Mouse (Mus musculus): ENCODE data around the gene Cep135. TPM values are rescaled to one million over a fixed set of nuclear protein-coding genes. Genes with fewer than 3 reads are reported as not detected.

The Cep135 gene
- total RNA-seq, 2 experiments from 2014 or later, result 0.86 to 1.0 TPM

DNA sequence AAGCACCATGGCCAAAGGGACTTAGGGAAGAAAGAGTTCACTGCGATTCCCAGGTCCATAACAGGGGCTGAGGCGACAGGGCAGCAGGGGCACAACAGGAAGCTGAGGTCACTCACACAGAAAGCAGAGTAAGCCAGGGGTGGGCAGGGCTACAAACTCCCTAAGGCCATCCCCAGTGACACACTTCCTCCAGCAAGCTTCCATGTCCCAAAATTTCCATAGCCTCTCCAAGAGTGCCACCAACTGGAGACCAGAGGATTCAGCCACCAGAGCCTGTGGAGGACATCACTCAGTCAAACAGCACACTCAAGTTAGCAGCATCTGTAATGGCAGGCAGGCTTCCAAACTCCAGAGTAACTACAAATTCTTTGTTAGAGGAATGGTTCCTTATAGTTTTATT, 47.1 kb downstream of the Cep135 start:
- intact Hi-C loops (cut with DNase I), result no loop called here
- DNase-seq, result no peak

DNA sequence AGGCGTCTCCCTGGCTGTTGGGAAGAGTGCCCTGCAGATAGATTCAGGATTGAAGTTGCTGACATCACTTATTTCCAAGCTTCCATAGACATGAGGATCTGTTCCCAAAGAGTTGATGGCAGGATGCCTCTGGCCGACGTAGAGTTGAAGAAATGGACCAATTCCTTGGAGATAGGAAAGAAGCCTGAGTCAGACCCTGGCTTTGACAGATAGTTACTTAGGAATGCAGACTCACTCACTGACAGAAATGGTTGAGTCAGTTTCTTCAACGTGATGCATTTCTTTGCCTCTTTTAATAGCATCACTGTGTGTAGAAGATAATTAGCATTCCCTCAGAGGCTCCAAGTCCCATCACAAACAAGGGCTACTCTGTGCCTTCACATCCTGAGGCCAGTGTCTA, 53.6 kb downstream of the Cep135 start:
- no peak for DNase-seq
- intact Hi-C loops (cut with DNase I), result no loop called here

DNA sequence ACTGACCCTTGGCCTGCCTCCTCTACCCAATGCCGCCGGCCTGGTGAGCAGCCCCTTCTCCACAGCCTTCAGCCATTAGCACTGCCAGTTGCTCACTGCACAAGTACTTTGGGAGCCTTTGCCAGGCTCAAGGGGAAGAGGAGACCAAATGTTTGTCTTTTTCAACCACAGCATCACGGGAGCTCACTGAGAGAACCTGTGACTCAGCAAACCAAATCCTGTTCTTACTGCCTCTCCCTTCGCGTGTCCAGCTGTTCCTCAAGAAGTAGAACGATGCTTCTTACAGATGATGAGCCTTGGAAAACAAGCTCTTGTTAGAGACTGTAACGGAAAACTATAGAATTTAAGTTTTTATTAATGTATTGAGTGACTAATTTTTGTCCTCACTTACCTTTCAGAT, 55.7 kb downstream of the Cep135 start:
- intact Hi-C loops (cut with DNase I), result no loop called here
- no peak for DNase-seq

DNA sequence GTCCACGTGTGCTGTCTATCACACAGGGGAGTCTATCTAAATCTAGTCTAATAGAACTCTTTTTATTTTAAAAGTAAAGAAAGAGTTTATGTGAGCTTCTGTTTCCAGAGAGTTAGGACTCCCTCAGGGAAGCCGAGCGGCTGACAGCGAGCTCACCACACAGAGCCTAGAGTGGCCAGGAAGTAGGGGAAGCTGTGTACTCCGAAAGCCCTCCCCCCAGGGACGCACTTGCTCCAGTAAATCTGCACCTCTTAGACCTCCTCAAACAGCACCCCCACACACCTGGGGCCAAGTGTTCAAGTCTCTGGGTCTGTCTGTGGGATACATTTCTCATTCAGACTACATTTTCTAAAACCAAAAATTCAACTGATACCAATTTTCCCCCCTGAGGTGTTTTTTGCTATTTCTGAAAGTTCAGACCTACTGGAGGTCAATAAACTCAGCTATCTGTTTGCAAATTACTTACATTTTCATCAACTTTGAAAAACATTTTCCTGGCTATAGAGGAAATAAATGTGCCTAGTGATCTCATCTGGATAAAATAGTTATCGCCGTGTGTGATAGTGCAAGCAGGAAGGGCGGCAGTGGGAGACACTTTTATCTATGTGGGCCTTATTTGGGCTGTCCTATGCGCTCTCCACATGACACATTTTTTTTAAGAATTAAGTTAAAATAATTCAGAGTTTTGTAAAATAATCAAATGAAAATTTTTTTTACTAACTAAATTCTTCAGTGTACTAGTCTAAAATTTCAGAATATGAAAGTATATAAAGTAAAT, 56.8 kb downstream of the Cep135 start:
- intact Hi-C loops (cut with DNase I), result no loop called here
- DNase-seq, result no peak

DNA sequence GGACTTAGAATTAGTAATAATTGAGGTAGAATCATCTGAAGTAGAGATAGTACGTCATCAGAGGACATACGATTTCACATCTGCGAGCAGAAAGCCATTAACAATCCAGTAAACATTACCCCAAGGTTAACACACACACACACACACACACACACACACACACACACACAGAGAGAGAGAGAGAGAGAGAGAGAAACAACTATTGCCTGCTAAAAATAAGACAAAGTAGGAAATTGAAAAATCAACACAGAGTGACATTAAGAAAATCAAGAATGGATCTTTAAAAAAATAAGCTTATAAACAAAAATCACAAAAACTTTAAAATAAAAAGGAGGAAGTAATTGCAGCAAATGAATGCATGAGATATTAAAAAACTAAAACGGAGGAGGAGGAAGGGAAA, 61.4 kb downstream of the Cep135 start:
- intact Hi-C loops (cut with DNase I), result loop anchor here (10.0 kb wide), 1 partner anchor 115 kb away; no protein-coding TSS in a partner anchor

DNA sequence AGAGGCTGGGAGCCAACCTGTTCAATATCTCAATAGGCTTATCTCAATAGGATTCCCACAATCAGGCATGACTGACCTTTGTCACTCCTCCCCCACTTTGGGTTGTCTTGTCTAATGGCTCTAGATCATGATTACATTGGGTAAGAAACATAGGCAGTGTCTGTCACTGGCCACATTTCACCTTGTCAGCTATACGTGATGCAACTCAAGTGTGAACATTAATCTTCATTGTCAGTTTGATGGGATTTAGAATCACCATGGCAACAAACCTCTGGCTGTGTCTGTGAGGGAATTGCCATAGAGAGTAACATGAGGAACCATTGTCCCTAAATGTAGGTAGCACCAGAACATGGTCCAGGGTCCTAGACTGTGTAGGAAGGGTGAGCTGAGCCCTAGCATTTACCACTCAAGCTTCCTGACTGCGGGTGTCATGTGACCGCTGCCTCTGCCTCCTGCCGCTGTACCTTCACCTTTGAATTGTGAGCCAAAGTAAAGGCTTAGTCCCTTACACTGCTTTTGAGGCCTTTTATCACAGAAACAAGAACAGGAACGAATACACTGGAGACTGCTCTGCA, 62.7 kb downstream of the Cep135 start:
- intact Hi-C loops (cut with DNase I), result loop anchor here (10.0 kb wide), 1 partner anchor 114 kb away; no protein-coding TSS in a partner anchor
- no peak for DNase-seq

More for the DNA sequence above, 61.4 kb downstream of the Cep135 start:
- no peak for DNase-seq

DNA sequence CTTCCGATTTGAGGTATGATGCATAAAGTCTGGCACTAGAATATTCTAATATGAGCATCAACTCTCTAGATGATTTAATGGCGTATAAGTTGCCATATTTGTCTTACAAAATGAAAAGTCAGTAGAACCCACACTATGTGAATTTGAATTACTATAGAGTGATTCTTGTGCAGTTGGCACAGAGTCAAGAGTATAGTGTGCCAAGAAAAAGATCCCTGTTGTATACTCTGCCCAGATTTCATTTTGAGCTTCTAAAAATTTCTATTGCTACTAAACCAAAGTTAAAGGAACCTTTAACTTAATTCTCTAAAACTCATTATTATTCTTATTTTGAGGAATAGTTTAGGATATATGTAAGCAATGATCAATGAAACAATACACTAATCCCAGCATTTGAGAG, 67.7 kb downstream of the Cep135 start, which contains the start of gene C530008M17Rik:
Gene C530008M17Rik (plus strand): TSS at position 301 of the 400 bp plus-strand sequence.
- no peak for DNase-seq
- intact Hi-C loops (cut with DNase I), result loop anchor here (5.0 to 10.0 kb wide), 2 partner anchors 109 to 186 kb away; no protein-coding TSS in a partner anchor

DNA sequence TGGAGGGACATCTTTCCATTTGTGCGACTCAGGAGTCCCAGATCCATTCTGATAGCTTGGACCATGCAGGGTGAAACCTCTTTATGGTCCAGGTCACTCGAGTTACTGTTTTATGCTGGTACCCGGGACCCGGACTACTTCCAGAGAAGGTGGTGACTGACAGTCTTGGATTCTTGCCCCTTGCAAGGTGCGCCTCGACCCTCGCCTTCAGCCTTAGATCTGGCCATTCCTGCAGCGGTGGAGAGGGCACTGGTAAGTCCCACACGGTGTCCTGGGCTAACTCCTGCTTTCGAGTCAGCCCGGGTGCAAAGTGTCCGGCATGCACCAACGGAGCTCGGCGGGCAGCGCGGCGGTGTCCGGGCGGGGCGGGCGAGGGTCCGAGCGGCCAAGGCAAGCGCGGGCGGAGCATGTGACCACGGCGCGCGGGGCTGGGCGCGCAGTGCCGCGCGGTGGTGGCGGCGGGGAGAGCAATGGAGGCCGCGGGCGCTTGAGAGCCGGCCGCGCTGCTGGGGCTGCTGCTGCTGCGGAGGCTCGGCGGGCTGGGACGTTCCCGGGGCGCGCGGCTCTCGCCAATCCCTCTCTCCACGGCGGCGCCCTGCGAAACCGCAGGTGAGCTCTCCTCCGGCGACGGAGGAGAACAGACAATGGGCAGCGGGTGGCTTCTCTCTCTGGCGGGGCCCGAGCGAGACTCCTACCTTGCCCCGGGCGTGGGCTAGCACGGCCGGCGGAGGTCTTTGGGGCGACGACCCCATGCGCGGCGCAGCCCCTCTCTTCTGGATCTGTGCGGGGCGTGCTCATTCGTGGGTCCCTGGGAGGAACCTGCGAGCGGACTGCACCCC, 69.0 kb downstream of the Cep135 start:
- peak in 1 of 2 experiments; percentile 20 for DNase-seq
- intact Hi-C loops (cut with DNase I), result loop anchor here (5.0 to 10.0 kb wide), 2 partner anchors 107 to 185 kb away; no protein-coding TSS in a partner anchor

DNA sequence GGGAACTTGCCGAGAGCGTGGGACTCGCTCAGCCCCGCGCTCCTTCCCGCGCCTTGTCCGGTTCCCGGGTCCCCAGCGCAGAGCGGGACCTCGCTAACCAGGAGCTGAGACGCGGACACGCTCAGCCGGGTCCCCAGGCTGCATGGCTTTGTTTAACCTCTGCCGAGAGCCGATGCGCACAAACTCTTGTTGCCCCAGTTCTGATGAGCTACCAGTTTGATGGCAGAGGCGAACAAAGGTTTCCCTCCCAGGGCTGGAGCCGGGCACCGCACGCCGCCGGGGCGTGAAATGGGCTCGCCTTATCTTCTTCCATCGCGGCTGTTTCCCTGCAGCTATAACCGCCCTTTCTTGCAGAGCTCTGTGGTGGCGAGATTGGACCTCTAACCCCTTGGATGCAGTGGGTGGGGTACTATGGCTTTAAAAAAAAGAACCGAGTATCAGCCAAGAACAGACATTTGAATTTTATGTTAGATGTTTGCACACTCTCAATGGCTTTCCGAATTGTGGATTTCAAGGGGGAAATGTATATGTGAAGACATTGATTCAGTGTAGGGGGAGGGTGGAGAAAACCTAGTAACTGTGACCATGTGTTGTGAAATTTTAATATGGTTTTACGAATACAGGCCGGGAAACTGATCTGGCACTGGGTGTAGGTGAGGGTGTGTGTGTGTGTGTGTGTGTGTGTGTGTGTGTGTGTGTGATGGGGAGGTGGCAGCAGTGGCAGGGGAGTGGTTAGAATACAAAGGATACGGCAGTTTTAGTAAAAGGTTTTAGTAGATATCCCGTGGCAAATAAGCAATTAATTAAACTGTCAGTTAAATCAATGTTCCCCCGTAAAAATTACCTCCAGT, 69.8 kb downstream of the Cep135 start:
- DNase-seq, result no peak
- intact Hi-C loops (cut with DNase I), result loop anchor here (5.0 to 10.0 kb wide), 2 partner anchors 106 to 184 kb away; no protein-coding TSS in a partner anchor

DNA sequence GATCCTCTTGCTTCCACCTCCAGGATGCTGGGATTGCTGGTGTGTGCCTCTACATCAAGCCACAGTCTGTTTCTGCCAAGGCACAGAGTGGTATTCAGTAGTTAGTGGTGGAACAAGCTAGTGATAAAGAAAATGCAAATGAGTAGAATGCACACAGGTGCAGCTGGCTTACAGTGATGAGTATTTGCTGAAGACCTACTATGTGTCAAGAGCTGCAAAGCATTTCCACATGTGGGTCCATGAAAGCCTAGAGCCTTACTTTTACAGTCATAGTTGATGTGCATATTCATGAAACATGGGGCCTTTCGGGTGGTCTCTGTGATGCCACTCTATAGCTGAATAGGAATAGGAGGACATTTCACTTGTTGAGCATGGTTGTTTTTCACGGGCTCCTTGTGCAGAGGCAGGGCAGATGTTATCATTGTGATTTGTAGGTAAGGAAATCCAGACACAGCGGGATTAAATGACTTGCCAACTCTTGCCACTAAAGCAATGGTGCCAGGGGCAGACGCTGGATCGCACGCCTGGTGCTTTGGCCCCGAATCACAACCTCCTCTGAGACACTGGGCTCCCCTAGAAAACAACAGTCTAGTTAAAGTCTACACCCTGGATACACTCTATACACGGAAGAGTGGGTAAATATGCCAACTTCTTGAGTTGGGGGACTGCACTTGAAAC, 71.6 kb downstream of the Cep135 start:
- no peak for DNase-seq
- intact Hi-C loops (cut with DNase I), result loop anchor here (5.0 to 10.0 kb wide), 2 partner anchors 105 to 182 kb away; no protein-coding TSS in a partner anchor

DNA sequence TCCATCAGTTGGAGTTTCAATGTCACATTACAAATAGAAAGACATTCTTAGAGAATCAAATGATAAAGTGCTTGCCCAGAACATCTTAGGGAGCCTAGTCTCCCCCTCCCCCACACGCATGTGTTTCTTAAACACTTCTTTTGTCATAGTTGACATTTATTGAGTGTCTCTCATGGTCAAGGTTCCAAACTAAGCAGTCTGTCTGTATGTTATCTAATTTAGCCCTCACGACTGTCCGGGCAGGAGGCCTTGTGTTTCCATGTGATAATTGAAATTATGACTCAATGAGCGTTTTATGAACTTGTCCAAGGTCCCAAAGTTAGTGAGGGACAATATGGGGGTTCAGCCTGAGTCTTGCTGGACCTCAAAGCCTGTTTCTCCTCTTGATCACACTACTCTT, 72.8 kb downstream of the Cep135 start:
- intact Hi-C loops (cut with DNase I), result no loop called here
- DNase-seq, result no peak

DNA sequence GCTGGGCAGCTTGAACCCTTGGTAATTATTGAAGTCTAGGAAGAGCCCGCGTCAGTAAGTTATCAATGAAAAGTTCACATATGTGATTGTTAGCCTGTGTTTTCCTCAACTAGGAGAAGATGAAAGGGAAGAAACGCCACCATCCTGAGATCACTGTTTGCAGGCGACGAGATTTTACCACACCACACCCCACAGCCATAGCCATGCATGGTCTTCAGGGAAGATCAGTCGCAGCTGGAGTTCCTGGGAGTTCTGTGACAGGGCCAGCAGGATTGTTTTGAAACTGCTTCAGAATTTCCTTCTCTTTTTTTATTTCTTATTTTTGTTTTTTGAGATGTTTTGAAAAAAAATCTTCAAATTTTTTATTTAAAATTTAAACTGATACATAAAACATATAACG, 76.4 kb downstream of the Cep135 start:
- intact Hi-C loops (cut with DNase I), result no loop called here
- DNase-seq, result no peak

DNA sequence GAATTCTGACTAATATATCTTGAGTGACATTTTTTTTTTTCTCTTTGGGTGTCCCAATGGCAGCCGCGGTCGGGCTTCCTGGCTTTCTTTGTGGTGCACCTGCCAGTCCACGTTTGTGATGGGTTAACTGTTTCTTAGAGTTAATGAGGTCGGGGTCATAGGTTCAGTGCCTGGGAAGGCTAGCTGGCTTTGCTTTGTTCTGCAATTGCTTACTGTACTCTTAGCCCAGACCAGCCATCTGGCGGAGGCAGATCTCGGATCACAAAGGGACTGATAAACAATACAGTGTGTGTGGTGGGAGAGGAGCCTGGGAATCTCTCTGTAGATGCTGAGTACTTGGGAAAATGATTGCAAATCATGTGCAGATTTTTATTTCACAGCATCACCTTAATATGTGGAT, 76.9 kb downstream of the Cep135 start:
- no peak for DNase-seq
- intact Hi-C loops (cut with DNase I), result no loop called here

DNA sequence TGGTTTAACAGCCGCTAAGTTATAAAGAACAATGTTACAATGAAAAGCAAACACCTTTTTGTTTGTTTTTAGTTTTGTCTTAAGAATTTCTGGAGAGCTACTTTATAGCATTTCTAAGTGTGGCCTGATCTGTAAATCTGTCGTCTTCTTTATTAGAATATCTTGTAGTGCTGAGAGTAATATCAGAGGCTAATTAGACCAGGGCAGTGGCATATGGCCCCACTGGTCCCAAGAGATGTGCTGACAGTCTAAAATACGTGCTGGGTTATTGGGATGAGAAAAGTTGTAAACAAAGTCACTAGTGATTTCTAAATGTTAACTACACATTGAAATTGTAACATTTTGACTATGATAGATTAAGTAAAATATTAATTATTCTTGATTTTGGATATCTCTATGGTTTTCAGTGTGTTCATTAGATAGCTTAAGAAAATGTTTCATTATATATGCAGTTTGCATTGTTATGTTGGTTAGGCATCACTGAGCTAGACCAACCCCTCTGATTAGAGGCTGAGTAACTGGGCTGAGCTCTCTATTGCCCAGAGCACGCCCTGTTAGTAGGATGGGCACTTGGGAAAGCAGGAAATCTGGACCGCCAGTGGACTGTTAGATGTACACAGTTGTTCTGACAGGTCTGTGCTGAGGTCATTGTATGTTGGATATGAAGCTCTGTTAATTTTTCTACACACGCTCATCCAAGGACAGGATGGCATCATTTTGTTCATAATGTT, 77.7 kb downstream of the Cep135 start:
- no peak for DNase-seq
- intact Hi-C loops (cut with DNase I), result no loop called here

DNA sequence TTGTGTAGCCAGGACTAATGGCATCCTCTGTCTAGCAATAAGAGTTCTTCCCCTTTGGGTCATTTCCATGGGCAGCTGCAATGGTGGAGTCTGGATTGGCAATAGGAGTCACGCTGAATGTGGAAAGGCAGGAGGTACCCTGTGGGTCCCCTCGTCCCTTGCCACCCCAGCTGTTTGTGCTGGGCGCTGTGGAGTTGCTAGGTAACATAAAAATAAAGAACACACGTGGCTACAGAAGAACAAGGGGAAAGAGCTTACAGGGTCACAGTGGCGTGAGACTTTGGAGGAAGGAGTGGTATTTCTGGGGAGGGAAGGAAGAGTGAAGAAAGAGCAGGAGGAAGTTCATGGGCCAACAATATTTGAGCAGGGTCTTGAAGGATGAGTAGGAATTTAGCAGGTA, 79.6 kb downstream of the Cep135 start:
- intact Hi-C loops (cut with DNase I), result no loop called here
- no peak for DNase-seq

DNA sequence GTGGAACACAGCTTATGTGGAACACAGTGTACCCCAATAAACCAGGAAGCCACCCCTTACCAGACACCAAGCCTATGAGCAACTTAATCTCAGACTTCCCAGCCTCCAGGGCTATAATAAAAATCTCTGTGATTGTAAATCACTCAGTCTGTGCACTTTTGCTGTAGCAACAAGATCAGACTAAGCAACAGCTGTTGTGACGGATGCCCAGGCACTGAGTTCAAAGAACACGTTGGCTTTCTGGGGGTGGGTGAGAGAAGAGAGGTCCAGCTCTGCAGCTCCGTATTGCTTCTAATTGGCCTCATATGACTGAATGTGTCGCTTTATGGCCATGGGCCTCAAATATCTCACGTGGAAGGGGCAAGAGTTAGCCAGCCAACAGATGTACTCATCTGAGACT, 80.0 kb downstream of the Cep135 start:
- no peak for DNase-seq
- intact Hi-C loops (cut with DNase I), result no loop called here

DNA sequence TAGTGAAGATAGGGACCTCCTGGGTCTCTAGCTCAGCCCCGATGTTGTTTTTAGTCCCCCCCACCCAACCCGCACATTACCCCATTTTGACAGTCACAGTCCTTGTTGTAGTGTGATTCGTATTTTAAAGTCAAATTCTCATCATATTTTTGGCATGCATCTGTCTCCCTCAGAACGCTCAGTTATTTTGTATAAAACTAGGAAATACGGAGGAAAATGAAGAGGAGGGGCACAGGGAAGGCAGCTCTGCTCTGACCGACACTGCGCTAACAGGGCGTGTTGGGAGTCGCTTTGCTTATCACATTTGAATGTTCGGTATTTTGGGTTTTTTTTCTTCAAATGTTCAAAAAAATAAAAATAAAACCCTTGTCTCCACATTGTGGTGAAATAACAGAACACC, 81.7 kb downstream of the Cep135 start:
- no peak for DNase-seq
- intact Hi-C loops (cut with DNase I), result no loop called here

DNA sequence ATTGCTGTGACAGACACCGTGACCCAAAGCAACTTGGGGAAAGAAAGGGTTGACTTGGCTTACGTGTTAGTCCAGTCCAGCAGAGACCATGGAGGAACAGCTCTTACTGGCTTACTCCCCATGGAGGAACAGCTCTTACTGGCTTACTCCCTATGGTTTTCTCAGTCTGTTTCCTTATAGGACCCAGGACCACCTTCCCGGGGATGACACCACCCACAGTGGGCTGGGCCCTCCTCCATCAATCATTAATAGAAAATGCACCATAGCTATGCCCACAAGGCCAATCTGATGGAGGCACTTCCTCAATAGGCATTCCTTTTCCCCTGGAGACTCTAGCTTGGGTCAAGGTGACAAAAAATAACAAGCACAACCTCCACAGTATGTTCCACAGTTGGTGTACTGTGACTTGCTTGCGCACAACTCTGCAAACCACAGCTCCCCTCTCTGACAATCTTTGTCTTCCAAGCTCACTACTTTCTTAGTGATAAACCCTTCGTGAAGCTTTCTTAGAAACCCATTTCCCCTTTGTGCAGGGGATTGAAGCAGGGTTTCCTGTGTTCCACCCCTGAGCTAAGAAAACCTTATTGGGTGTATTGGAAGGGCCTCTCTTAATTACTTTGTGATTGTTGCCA, 85.6 kb downstream of the Cep135 start:
- no peak for DNase-seq
- intact Hi-C loops (cut with DNase I), result no loop called here
